Mouse (Mus musculus): ENCODE measurements at regions not wholly inside any gene's neighbourhood (a gene's known extent, or its start where the extent isn't known, plus 50 kb on each side); places are given as distances from the start of the nearest gene placed in this dataset.

GRCm38 (mm10) chr9:61670986-61671385 is 243.4 kb downstream of the Rplp1 start:
- DNase-seq, result no peak

- DNase-seq, result no peak
These were observed 244.4 kb downstream of the Rplp1 start for GRCm38 (mm10) chr9:61669729-61670520.

GRCm38 (mm10) chr9:61668723-61669122 is 245.6 kb downstream of the Rplp1 start:
- no peak for DNase-seq

- DNase-seq, result no peak
These were observed 246.1 kb downstream of the Rplp1 start for GRCm38 (mm10) chr9:61668157-61668697.

GRCm38 (mm10) chr9:61667453-61668074 is 246.8 kb downstream of the Rplp1 start:
- no peak for DNase-seq

GRCm38 (mm10) chr9:61666761-61667332 is 247.5 kb downstream of the Rplp1 start:
- no peak for DNase-seq

GRCm38 (mm10) chr9:61666118-61666517 is 248.2 kb downstream of the Rplp1 start:
- DNase-seq, result no peak

- DNase-seq, result no peak
These were observed 249.1 kb downstream of the Rplp1 start for GRCm38 (mm10) chr9:61665254-61665653.

GRCm38 (mm10) chr9:61664000-61664622 is 250.2 kb downstream of the Rplp1 start:
- DNase-seq, result no peak

- no peak for DNase-seq
These were observed 252.0 kb downstream of the Rplp1 start for GRCm38 (mm10) chr9:61662055-61663028.

- no peak for DNase-seq
These were observed 254.2 kb downstream of the Rplp1 start for GRCm38 (mm10) chr9:61660191-61660590.

GRCm38 (mm10) chr9:61657996-61658395 is 256.3 kb downstream of the Rplp1 start:
- DNase-seq, result no peak

- DNase-seq, result peak; percentile 6 to 11
These were observed 258.8 kb downstream of the Rplp1 start for GRCm38 (mm10) chr9:61655433-61655981.

GRCm38 (mm10) chr9:61645661-61646425 is 268.5 kb downstream of the Rplp1 start:
- DNase-seq, result no peak

GRCm38 (mm10) chr9:61640739-61641138 is 268.6 kb downstream of the Tle3 start:
- no peak for DNase-seq

- DNase-seq, result no peak
These were observed 266.7 kb downstream of the Tle3 start for GRCm38 (mm10) chr9:61638908-61639307.

- no peak for DNase-seq
These were observed 261.8 kb downstream of the Tle3 start for GRCm38 (mm10) chr9:61633936-61634335.

GRCm38 (mm10) chr9:61632602-61633001 is 260.4 kb downstream of the Tle3 start:
- no peak for DNase-seq

GRCm38 (mm10) chr9:61631097-61631496 is 258.9 kb downstream of the Tle3 start:
- DNase-seq, result no peak

- no peak for DNase-seq
These were observed 255.8 kb downstream of the Tle3 start for GRCm38 (mm10) chr9:61627801-61628574.

All from cerebellum, adult 18-20 months (tissue).